Mouse (Mus musculus): ENCODE measurements around the gene Cnnm2.

DNA sequence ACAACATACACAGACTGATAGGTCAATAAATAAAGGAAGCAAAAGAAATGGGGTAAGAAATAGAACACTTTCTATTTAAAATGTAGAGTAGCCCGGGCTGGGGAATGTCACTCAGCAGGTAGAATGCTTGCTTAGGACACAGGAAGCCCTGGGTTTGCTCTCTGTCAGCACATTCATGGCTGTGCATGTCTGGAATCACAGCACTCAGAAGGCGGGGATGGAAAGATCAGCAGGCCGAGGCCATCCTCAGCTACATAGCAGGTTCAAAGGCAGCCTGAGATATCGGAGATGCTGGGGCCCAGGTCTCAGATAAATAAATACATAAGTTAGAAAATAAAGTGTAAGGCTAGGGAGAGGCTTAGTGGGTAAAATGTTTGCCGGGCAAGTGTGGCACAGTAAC lies 9.2 kb upstream of the Cnnm2 start:
- TF ChIP-seq CTCF (IDR thresholded peaks at IDR 0.05; ENCODE audit: low read depth, low read length) (no peak), POLR2A (IDR thresholded peaks at IDR 0.05; ENCODE audit: borderline replicate concordance, low read depth, low read length) (no peak)

Data from bone marrow macrophage, adult 2 months (primary cell).